Mouse (Mus musculus) MEL (cell line): ENCODE results near the gene Smug1. TPM values are rescaled to one million over a fixed set of nuclear protein-coding genes. Genes with fewer than 3 reads are reported as not detected.

Experiments used
- DNase-seq: peaks from one replicate; pipeline ENCODE4 v3.0.0; 2011; ENCODE audit warnings: low read depth, low spot score
- H3K27ac ChIP-seq: 2 replicates; pipeline ENCODE4 v1.5.1; 2012; ENCODE audit warnings: low read depth, mild to moderate bottlenecking, control low read depth, low read length, moderate library complexity; ENCODE audit not compliant: control insufficient read depth
- H3K27me3 ChIP-seq, 2 experiments: fragments of 150-350 bp in 1 of 2; sonication (generic) in 1 of 2; 2 replicates each; pipeline ENCODE4 v1.6.1; 2012; ENCODE audit warnings: low read length in 2 of 2, mild to moderate bottlenecking in 2 of 2, improper control_type of control experiment in 1 of 2, moderate library complexity in 1 of 2; ENCODE audit not compliant: insufficient read depth in 2 of 2, control insufficient read depth in 1 of 2
- H3K36me3 ChIP-seq, 2 experiments: 2 replicates each; pipeline ENCODE4 v1.6.1; 2012 to 2014; ENCODE audit warnings: low read length in 2 of 2, improper control_type of control experiment in 1 of 2, inconsistent platforms in 1 of 2, mild to moderate bottlenecking in 1 of 2; ENCODE audit not compliant: insufficient read depth in 2 of 2, control insufficient read depth in 1 of 2
- H3K4me1 ChIP-seq, 2 experiments: fragments of 150-350 bp in 1 of 2; sonication (generic) in 1 of 2; 2 replicates each; pipeline ENCODE4 v1.6.1; 2012; ENCODE audit warnings: low read length in 2 of 2, improper control_type of control experiment in 1 of 2, mild to moderate bottlenecking in 1 of 2; ENCODE audit not compliant: insufficient read depth in 2 of 2, control insufficient read depth in 1 of 2
- H3K4me3 ChIP-seq, 2 experiments: fragments of 150-350 bp in 1 of 2; sonication (generic) in 1 of 2; 2 replicates each; pipeline ENCODE4 v1.5.1; 2012; ENCODE audit warnings: low read depth in 2 of 2, low read length in 2 of 2, mild to moderate bottlenecking in 2 of 2, moderate library complexity in 2 of 2, control low read depth in 1 of 2, improper control_type of control experiment in 1 of 2; ENCODE audit not compliant: control insufficient read depth in 1 of 2, insufficient read depth in 1 of 2
- H3K79me2 ChIP-seq: 2 replicates; pipeline ENCODE4 v1.6.1; 2012; ENCODE audit warnings: mild to moderate bottlenecking, low read length, moderate library complexity; ENCODE audit not compliant: control insufficient read depth, poor library complexity, insufficient read depth
- H3K9ac ChIP-seq: 2 replicates; pipeline ENCODE4 v1.6.1; 2012; ENCODE audit warnings: low read depth, mild to moderate bottlenecking, control low read depth, low read length, moderate library complexity; ENCODE audit not compliant: control insufficient read depth, poor library complexity, severe bottlenecking
- H3K9me3 ChIP-seq: fragments of 150-350 bp; sonication (generic); replicated peaks from 2 replicates; pipeline ENCODE4 v1.6.1; 2012; ENCODE audit warnings: mild to moderate bottlenecking, low read length, improper control_type of control experiment, moderate library complexity; ENCODE audit not compliant: insufficient read depth
- CHD2 ChIP-seq: IDR thresholded peaks from 2 replicates; pipeline ENCODE4 v1.6.1; 2011; ENCODE audit warnings: low read length, improper control_type of control experiment
- CTCF ChIP-seq, 3 experiments: IDR thresholded peaks in 2 of 3; conservative IDR thresholded peaks in 1 of 3; 2 replicates each; pipeline ENCODE4 v1.5.1; 2011 to 2012; ENCODE audit warnings: low read length in 3 of 3, low read depth in 2 of 3, mild to moderate bottlenecking in 2 of 3, improper control_type of control experiment in 1 of 3, inconsistent platforms in 1 of 3, mixed read lengths in 1 of 3, moderate library complexity in 1 of 3; ENCODE audit not compliant: control insufficient read depth in 1 of 3, insufficient read depth in 1 of 3, poor library complexity in 1 of 3, severe bottlenecking in 1 of 3
- ELF1 ChIP-seq: IDR thresholded peaks from 2 replicates; pipeline ENCODE4 v1.6.1; 2014; ENCODE audit warnings: low read depth, mild to moderate bottlenecking, inconsistent platforms, low read length, improper control_type of control experiment, moderate library complexity
- ETS1 ChIP-seq: IDR thresholded peaks from 2 replicates; pipeline ENCODE4 v1.6.1; 2012; ENCODE audit warnings: low read depth, mild to moderate bottlenecking, inconsistent platforms, low read length, improper control_type of control experiment, moderate library complexity
- HCFC1 ChIP-seq: IDR thresholded peaks from 2 replicates; pipeline ENCODE4 v1.6.1; 2012; ENCODE audit warnings: low read depth, mild to moderate bottlenecking, inconsistent platforms, low read length, improper control_type of control experiment, moderate library complexity
- JUND ChIP-seq: IDR thresholded peaks from 2 replicates; pipeline ENCODE4 v1.6.1; 2011; ENCODE audit warnings: low read depth, mild to moderate bottlenecking, improper control_type of control experiment, low read length
- MAFK ChIP-seq: IDR thresholded peaks from 2 replicates; pipeline ENCODE4 v1.6.1; 2011; ENCODE audit warnings: low read depth, mild to moderate bottlenecking, low read length, improper control_type of control experiment, borderline replicate concordance
- MAX ChIP-seq: IDR thresholded peaks from 2 replicates; pipeline ENCODE4 v1.6.1; 2011; ENCODE audit warnings: low read length, improper control_type of control experiment
- MAZ ChIP-seq: IDR thresholded peaks from 2 replicates; pipeline ENCODE4 v1.6.1; 2012; ENCODE audit warnings: low read depth, mild to moderate bottlenecking, inconsistent platforms, low read length, improper control_type of control experiment
- MEF2A ChIP-seq: IDR thresholded peaks from 2 replicates; pipeline ENCODE4 v1.6.1; 2014; ENCODE audit warnings: low read depth, mild to moderate bottlenecking, inconsistent platforms, low read length, improper control_type of control experiment; ENCODE audit not compliant: poor library complexity, insufficient replicate concordance, severe bottlenecking; ENCODE audit errors: extremely low read depth
- MYB ChIP-seq: IDR thresholded peaks from 2 replicates; pipeline ENCODE4 v1.6.1; 2011; ENCODE audit warnings: mild to moderate bottlenecking, low read depth, low read length, improper control_type of control experiment
- MYC ChIP-seq: IDR thresholded peaks from 2 replicates; pipeline ENCODE4 v1.6.1; 2011; ENCODE audit warnings: low read depth, mild to moderate bottlenecking, low read length, improper control_type of control experiment, moderate library complexity
- NELFE ChIP-seq: IDR thresholded peaks from 2 replicates; pipeline ENCODE4 v1.6.1; 2011; ENCODE audit warnings: low read depth, low read length, improper control_type of control experiment
- NRF1 ChIP-seq: IDR thresholded peaks from 2 replicates; pipeline ENCODE4 v1.6.1; 2014; ENCODE audit warnings: low read depth, mild to moderate bottlenecking, inconsistent platforms, low read length, improper control_type of control experiment, moderate library complexity; ENCODE audit not compliant: poor library complexity, insufficient read depth, severe bottlenecking
- POLR2A ChIP-seq, 2 experiments: IDR thresholded peaks; 2 replicates each; pipeline ENCODE4 v1.6.1; 2011 to 2012; ENCODE audit warnings: low read length in 2 of 2, mild to moderate bottlenecking in 2 of 2, control low read depth in 1 of 2, improper control_type of control experiment in 1 of 2, low read depth in 1 of 2, moderate library complexity in 1 of 2; ENCODE audit not compliant: control insufficient read depth in 1 of 2, insufficient read depth in 1 of 2, poor library complexity in 1 of 2
- POLR2AphosphoS2 ChIP-seq: IDR thresholded peaks from 2 replicates; pipeline ENCODE4 v1.6.1; 2011; ENCODE audit warnings: low read length, improper control_type of control experiment
- POLR2AphosphoS5 ChIP-seq: IDR thresholded peaks from 2 replicates; pipeline ENCODE4 v1.6.1; 2012; ENCODE audit warnings: low read depth, borderline replicate concordance, mild to moderate bottlenecking, inconsistent platforms, low read length, moderate library complexity, mixed read lengths
- RCOR1 ChIP-seq: IDR thresholded peaks from 2 replicates; pipeline ENCODE4 v1.6.1; 2012; ENCODE audit warnings: low read depth, mild to moderate bottlenecking, inconsistent platforms, low read length, improper control_type of control experiment
- SIN3A ChIP-seq: IDR thresholded peaks from 2 replicates; pipeline ENCODE4 v1.6.1; 2012; ENCODE audit warnings: low read length, improper control_type of control experiment, inconsistent platforms
- SMC3 ChIP-seq: IDR thresholded peaks from 2 replicates; pipeline ENCODE4 v1.6.1; 2011; ENCODE audit warnings: low read depth, low read length, improper control_type of control experiment
- TCF12 ChIP-seq: IDR thresholded peaks from 2 replicates; pipeline ENCODE4 v1.6.1; 2014; ENCODE audit warnings: low read depth, mild to moderate bottlenecking, inconsistent platforms, low read length, improper control_type of control experiment, moderate library complexity
- UBTF ChIP-seq: IDR thresholded peaks from 2 replicates; pipeline ENCODE4 v1.6.1; 2012; ENCODE audit warnings: low read depth, mild to moderate bottlenecking, inconsistent platforms, low read length, improper control_type of control experiment, moderate library complexity, borderline replicate concordance; ENCODE audit not compliant: insufficient read depth
- USF1 ChIP-seq: IDR thresholded peaks from 2 replicates; pipeline ENCODE4 v1.6.1; 2014; ENCODE audit warnings: low read depth, mild to moderate bottlenecking, inconsistent platforms, low read length, improper control_type of control experiment, moderate library complexity
- ZC3H11A ChIP-seq: IDR thresholded peaks from 2 replicates; pipeline ENCODE4 v1.6.1; 2012; ENCODE audit warnings: low read depth, mild to moderate bottlenecking, inconsistent platforms, low read length, improper control_type of control experiment
- ZKSCAN1 ChIP-seq: IDR thresholded peaks from 2 replicates; pipeline ENCODE4 v1.6.1; 2012; ENCODE audit warnings: low read depth, mild to moderate bottlenecking, inconsistent platforms, low read length, improper control_type of control experiment, moderate library complexity
- ZMIZ1 ChIP-seq: IDR thresholded peaks from 2 replicates; pipeline ENCODE4 v1.6.1; 2012; ENCODE audit warnings: low read depth, mild to moderate bottlenecking, inconsistent platforms, low read length, improper control_type of control experiment, moderate library complexity
- polyA plus RNA-seq, 2 experiments: library from polyadenylated mRNA; stranded (reverse) in 1 of 2; unstranded in 1 of 2; fragments of >175 nt in 1 of 2; fragments of >200 nt in 1 of 2; gene quantifications; 2 replicates each; pipeline versions ENCODE4 v1.2.1 to v1.2.4; 2012; ENCODE audit warnings: low replicate concordance in 2 of 2, low read depth in 1 of 2; ENCODE audit not compliant: insufficient read length in 2 of 2, insufficient read depth in 1 of 2, missing spikeins in 1 of 2
- total RNA-seq: library from RNA; depleted of rRNA; stranded (reverse); fragments of 300-350 nt; gene quantifications from 2 replicates; pipeline ENCODE4 v1.2.3, GENCODE M21; 2012

Smug1 gene
- total and polyA plus RNA-seq, 3 experiments, result 4.6 to 5.2 TPM; not detected in 1

- H3K27ac ChIP-seq, result no peak overlapping the region
- no peak for TF ChIP-seq NELFE
- TF ChIP-seq ZKSCAN1, result no peak
- no peak for TF ChIP-seq MAZ
- no peak for TF ChIP-seq JUND
- TF ChIP-seq UBTF, result no peak
- no peak for TF ChIP-seq NRF1
- TF ChIP-seq SIN3A, result no peak
- TF ChIP-seq CHD2, result no peak
- no peak for TF ChIP-seq MEF2A
- no peak for TF ChIP-seq POLR2A (IDR thresholded peaks at IDR 0.05; ENCODE audit: control insufficient read depth in 1 of 2, insufficient read depth in 1 of 2, low read depth in 1 of 2, low read length in 2 of 2, poor library complexity in 1 of 2)
- TF ChIP-seq ELF1, result no peak
- TF ChIP-seq TCF12, result no peak
- TF ChIP-seq RCOR1, result no peak
- no peak for TF ChIP-seq ZMIZ1
- TF ChIP-seq ETS1, result no peak
- no peak for TF ChIP-seq POLR2AphosphoS5
- no peak for TF ChIP-seq SMC3
- no peak for TF ChIP-seq POLR2AphosphoS2
- TF ChIP-seq, all 39 proteins: peak for 0
- H3K79me2 ChIP-seq, result no peaks in the 10 kb centered on the region
- no peak overlapping the region for H3K9ac ChIP-seq
- no peak overlapping the region for H3K4me3 ChIP-seq
- DNase-seq, result no peak
- peaks cover 3 to 10% of the 10 kb centered on the region in 2 experiments; a peak in 3 of 4 replicates for H3K27me3 ChIP-seq
- H3K36me3 ChIP-seq, result peaks cover 0 to 6% of the 10 kb centered on the region in 2 experiments; a peak in 1 of 4 replicates
- no peaks in the 10 kb centered on the region for H3K9me3 ChIP-seq
- peaks cover 3 to 7% of the 10 kb centered on the region in 2 experiments; a peak in 2 of 4 replicates for H3K4me1 ChIP-seq
Observed at GRCm38 (mm10) chr15:103147779-103148178, 19.1 kb downstream of the Smug1 start.

GRCm38 (mm10) chr15:103147422-103147690, 19.5 kb downstream of the Smug1 start:
- Histone ChIP-seq H3K9me3 (no peaks in the 10 kb centered on the region), H3K27me3 (peaks cover 4 to 10% of the 10 kb centered on the region in 2 experiments; a peak in 3 of 4 replicates), H3K9ac (no peak overlapping the region), H3K4me3 (no peak overlapping the region), H3K36me3 (peaks cover 0 to 3% of the 10 kb centered on the region in 2 experiments; a peak in 1 of 4 replicates), H3K27ac (no peak overlapping the region), H3K4me1 (peaks cover 0 to 3% of the 10 kb centered on the region in 2 experiments; a peak in 1 of 4 replicates), H3K79me2 (no peaks in the 10 kb centered on the region)
- TF ChIP-seq TCF12 (no peak), CTCF (IDR thresholded peaks at IDR 0.05 in 2 of 3, conservative IDR thresholded peaks at IDR 0.05 in 1 of 3; ENCODE audit: control insufficient read depth in 1 of 3, insufficient read depth in 1 of 3, low read depth in 2 of 3, low read length in 3 of 3, poor library complexity in 1 of 3, severe bottlenecking in 1 of 3) (no peak), RCOR1 (no peak), USF1 (no peak), ZC3H11A (no peak), POLR2A (IDR thresholded peaks at IDR 0.05; ENCODE audit: control insufficient read depth in 1 of 2, insufficient read depth in 1 of 2, low read depth in 1 of 2, low read length in 2 of 2, poor library complexity in 1 of 2) (no peak), MAX (no peak), MYC (no peak), NRF1 (no peak), MAFK (no peak), MAZ (no peak), MYB (no peak), HCFC1 (no peak), ELF1 (no peak)
- DNase-seq, result no peak
